Mouse (Mus musculus) ovary, postnatal 36 days (tissue): ENCODE measurements around the gene Twsg1.
"Not testable (repeated sequence)": the region's sequence is repeated elsewhere in the genome, so short reads cannot be mapped to it uniquely, and the experiment has no call there.

Experiments
- DNase-seq: peaks from one replicate; pipeline ENCODE4 v3.0.0; 2022; ENCODE audit warnings: low spot score, mixed read lengths

The Twsg1 gene

DNA sequence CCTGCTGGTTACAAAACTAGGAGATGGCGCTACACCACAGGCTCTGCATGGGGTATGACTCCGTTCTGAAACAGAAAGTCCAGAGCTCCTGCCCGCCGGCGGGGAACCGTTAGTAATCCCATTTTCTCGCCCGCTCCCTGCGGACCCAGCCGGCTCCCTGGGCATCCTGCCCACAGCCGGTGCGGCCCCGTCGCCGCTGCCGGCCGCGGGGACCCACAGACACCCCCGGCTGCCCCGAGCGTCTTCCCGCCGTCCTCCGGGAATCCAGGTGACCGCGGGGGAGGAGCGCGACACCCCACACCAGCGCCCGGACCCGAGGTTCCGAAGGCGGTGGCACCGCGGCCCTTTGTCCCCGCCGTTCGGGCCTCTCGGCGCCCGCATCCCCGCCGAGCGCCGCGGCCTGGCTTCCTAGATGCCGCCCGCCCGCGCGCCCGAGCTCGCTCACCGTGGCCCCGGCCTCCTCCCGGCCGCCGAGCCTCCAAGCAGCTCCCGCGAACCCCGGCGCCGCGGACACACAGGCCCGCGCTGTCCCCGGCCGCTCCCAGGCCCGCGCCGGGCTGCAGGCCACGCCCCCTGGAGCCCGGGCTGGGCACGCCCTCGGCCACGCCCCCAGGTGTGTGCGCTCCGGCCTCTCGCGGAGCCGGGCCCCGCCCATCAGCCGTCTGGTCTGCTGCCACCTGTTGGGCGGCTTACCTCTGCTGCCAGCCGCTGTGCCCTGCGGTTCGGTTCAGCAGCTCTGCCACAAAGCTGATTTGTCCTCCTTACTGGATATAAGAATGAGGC, at the start of gene Twsg1:
Gene Twsg1, minus strand, starts transcription at position 605 of the 783 bp plus-strand sequence.
- peak; percentile 98 for DNase-seq

DNA sequence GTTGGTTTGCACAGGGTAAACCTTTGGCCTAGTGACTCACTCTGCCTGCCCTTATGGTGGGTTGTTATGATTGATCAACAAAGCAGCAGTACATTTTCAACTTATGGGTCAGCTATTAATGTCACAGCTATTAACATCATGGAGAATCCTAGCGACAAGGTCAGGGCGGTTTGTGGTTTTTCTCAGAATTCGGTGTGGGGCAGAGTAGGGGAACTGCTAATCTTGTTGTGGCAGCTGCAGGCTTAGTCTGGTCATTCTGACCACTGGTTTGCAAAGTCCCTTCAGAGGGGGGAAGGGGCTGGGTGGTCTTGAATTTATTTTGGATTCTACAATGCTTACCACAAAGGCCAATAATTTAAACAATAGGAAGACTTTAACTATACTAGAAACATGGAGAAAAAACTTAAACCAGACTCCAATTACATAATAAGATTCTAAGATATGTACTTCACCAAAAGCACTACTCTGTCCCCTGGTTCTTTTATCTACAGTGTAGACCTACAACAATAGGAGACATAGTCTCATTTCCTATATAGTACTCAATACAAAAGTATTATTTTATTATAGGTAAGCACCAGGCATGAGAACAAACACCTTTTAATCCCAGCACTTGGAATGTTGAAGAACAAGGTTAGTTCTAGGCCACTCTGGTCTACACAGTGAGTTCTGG, 37.3 kb upstream of the Twsg1 start:
- no peak for DNase-seq

DNA sequence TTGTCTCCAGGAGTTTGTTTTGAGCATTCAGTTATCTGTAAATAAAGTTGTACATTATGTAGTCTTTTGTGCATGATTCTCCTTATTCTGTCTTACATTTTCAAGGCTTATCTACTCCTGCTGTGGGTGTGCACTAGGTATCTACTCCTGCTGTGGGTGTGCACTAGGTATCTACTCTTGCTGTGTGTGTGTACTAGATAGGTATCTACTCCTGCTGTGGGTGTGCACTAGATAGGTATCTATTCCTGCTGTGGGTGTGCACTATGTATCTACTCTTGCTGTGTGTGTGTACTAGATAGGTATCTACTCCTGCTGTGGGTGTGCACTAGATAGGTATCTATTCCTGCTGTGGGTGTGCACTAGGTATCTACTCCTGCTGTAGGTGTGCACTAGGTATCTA, 25.7 kb upstream of the Twsg1 start:
- DNase-seq, result not testable (repeated sequence)

DNA sequence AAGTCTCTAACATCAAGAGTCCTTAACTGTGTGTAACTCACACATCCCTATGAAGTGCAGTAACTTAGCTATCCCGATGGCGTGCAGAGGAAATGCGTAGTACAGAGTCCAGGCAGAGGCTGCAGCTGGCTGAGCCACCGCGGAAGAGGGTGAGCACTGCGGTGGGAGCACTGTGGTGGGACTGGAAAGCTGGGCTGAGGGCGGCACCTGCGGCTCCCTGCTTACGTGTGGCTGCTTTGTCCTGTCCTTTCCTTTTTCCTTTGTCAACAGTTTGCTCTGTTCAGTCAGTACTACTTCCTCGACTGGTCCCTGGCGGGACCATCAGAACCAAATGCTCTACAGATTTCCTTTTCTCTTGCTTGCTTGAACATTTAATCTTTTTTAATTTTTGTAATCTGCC, 16.7 kb upstream of the Twsg1 start:
- DNase-seq, result no peak

DNA sequence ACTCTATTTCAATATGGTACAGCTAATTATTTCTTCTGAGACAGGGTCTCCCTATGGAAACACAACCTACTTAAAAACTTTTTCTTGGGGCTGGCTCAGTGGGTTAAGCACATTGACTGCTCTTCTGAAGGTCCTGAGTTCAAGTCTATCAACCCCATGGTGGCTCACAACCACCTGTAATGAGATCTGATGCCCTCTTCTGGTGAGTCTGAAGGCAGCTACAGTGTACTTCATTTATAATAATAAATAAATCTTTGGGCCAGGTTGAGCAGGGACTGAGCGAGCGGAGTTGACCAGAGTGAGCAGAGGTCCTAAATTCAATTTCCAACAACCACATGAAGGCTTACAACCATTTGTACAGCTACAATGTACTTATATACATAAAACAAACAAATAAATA, 11.2 kb upstream of the Twsg1 start:
- no peak for DNase-seq

DNA sequence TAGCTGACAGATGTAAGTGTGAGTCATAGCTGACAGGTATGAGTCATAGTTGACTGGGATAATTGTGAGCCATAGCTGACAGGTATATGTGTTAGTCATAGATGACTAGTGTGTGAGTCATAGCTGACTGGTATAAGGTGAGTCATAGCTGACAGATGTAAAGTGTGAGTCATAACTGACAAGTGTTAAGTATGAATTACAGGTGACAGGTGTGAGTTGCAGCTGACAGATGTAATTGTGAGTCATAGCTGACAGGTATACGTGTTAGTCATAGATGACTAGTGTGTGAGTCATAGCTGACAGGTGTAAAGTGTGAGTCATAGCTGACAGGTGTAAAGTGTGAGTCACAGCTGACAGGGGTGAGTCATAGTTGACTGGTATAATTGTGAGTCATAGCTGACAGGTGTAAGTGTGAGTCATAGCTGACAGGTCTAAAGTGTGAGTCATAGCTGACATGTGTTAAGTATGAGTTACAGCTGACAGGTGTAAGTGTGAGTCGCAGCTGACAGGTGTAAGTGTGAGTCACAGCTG, 10.6 kb upstream of the Twsg1 start:
- DNase-seq, result no peak

DNA sequence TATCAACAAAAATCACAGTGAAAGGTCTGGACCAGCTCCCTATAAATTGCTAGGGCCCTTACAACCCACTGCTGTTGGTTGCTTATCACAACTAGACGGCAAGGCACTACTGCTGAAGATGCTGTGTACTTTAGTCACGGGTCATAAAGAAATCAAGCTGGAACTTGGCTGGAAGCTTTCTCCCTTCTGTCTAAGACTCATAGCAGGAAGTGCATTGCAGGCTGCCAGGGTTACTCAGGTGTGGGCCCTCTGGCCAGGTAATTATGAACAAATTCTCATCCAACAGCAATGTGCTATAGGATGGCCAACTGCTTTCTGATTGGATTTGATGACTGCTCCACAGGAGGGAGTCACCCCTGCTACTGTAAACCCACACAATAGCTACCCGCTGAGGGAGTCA, 8.0 kb upstream of the Twsg1 start:
- DNase-seq, result no peak

DNA sequence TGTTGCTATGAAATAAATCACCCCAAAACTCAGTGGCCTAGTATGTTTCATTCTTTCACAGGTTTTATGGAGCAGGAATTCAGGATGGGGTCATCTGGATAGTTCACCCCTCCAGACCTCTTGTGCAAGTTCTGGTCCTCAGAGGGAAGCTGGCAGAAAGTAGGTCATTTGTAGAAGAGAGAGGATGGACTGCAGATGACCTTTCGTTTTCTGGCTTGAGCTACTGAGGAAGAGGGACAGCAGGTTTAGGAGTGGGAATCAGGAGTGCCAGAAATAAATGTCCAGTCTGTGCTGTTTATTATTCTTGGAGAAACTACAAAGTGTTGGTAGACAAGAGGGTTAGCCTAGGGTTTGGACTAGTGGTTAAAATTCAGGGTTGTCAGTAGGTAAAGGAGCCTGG, 7.3 kb upstream of the Twsg1 start:
- DNase-seq, result no peak

DNA sequence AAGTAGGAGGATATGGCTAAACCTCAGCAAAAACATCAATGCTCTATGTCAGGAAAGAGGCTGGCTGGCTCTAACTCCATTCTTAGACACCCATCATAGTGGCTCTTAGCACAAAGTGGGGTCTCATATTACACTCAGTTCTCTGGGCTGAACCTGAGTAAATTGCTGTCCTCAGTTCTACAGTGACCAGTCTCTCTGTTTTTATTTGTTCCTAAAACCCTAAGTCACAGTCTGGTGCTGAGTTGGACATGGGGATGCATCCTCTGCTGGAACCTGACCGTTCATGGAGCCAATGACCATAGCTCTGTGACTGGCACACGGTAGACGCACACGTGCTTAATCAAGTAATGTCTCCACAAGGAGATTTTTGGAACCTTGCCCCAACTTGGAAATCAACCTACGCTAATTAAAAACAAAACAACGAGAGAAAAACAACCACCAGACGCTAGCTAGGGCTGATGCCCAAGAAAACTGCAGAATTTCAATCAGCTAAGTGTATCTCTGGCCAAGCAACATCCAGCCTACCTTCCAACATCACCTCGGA, 6.8 kb upstream of the Twsg1 start:
- no peak for DNase-seq

DNA sequence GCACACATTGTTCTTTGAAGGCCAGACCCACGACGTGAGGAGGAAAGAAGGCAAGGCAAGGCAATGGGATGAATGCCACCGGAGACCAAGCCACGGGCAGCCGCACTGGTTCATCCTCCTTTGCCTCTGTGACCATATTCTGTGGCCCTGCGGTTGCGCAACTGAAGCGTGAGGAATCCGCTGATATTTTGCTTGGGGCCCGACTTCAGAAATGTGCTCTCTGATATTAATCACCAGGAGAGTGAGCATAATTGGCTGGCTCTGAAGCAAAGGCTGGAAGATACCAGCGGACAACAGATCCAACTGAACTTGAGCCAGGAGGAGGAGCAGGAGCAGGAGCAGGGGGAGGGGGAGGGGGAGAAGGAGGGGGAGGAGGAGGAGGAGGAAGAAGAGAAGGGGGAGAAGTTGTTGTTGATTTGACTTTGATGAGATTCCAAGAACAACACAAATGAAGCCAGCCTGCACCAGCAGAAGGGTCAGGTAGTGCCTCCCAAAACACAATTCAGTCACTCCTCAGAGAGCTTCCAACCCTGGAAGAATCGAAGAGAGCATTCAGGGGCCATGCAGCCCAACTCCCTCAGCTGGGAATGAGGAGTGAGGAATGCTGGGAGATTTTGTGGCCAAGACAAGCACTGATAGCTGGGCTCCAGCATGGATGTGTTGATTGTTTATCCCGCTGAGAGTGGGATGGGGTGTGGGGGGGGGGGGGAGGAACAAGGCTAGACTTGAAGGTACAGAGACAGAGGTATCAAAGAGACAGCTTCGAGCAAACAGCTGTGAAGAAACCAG, 6.2 kb upstream of the Twsg1 start:
- DNase-seq, result peak; percentile 60

DNA sequence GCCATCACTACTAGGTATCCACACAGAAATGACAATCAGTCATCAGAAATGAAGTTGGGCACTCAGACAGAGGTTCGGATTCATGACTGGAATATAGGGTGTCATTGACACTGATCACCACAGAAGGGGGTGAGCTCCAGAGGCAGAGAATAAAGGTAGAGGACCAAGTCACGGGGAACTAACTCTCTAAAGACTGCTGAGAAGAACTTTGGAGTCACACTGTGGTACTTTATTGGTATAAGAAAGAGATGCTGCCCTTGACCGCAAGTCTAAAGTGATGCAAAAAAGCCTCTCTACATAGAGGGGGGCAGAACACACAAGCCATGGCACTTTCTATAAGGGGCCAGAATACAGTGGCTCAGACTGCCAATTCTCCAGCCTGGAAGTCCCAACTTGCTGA, 5.1 kb upstream of the Twsg1 start:
- DNase-seq, result no peak

DNA sequence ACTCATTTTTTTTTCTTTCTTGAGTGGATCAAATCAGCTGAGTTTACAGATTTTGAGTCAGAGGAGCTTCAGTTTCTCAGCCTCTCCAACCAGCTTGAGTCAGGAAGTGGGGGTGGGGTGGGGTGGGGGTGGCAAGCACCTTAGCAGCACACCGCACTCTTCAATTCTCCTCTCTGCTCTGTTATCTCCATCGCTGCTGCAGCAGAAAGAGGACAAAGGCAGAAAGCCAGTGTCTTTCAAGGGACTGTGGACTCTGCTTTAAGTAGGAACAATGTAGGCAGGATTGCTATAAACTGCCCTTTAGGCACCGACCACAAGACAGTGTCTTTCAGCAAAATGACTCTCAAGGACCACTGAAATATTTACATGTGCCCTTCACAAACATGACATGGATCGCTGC, 2.9 kb upstream of the Twsg1 start:
- no peak for DNase-seq

DNA sequence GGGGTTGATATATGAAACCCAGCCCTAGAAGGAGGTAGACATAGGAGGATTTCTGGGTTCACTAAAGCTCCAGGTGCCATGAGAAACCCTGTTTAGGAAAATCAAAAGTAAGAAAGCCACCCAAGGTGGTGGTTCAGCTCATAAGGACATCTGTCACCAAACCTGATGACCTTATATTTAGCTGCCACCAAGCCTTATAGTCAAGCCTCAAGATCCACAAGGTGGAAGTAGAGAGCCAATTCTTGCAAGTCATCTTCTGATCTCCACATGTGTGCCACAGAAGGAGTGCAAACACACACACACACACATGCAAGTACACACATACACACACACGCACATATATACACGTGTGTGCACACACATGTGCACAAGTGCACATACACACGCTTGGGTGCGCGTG, 1.1 kb upstream of the Twsg1 start:
- DNase-seq, result no peak

DNA sequence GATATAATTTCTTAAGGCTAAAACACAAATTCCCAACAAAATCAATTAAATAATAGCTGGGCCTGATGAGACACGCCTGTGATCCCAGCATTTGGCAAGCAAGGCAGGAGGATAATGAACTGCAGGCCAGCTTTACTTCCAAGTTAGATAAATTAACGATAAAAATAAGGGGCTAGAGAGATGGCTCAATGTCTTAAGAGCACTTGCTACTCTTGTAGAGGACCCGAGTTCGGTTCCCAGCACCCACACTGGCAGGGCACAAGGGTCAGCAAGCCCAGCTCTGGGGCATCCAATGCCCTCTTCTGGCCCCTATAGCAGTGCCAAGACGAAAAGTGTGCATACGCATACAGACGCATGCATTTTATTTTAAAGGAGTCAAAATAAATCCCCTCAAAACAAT, 843 bp downstream of the Twsg1 start:
- DNase-seq, result no peak

DNA sequence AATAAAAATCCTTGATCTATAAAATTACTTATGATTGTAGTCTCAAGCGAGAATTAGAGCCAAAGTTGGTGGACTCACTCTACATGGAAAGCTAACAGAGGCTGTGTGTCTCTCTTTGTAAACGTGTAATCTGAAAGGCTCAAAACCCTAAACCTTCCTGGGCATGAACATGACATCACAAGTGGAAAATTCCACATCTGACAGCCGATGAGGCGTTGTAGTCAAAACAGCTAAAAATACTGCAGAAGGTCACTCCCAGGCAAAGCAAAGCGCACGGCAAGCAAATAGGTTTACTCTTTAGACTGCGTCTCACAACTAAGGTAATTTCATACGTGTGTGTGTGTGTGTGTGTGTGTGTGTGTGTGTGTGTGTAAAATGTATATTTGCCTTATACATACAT, 3.7 kb downstream of the Twsg1 start:
- DNase-seq, result no peak

DNA sequence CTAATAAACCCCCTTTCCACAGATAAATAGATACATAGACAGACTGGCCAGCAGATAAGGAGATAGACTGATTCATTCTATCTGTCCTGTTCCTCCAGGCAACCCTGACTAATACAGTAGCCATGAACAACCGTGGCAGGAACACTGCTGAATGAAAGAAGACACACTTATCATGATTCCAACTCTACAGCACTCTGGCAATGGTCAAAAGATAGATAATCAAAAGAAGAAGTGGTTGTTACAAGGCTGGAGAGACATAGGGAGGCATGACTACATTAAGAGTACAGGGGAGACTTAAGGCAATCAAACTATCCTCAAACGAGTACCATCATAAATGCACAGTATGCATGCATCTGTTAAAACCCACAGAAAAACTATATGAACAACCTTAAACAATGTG, 5.6 kb downstream of the Twsg1 start:
- DNase-seq, result no peak

DNA sequence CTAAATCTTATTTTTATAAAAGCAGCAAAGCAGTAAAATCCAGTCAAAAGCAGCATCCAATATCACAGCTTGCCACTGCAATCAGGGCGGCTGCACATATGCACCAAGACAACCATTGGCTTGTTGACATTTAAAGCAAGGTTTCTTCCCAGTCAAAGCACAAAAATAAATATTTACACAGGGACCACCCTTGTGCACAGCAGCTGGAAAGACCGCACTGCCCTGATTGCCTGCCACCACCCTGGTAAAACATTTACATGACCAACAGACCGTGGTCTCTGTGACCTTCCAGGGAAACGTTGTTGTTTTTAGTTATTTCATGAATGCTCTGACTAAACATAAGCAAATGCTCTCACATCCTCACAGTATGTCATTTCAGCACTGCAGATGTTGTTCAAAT, 8.6 kb downstream of the Twsg1 start:
- DNase-seq, result no peak

DNA sequence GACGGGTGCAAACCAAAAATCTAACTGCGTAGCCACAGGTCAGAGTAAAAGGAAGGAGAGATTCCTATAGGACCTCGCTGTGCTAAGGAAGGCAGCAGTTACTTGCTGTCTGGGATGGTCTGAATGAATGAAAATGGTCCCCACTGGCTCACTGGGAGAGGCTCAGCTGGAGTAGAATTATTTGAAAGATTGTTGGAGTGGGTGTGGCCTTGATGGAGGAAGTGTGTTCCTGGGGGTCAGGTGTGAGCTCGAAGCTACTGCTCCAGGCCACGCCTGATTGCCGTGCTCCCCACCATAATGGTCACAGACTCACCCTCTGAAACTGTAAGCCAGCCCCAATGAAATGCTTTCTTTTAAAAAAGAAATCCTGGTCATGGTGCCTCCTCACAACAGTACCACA, 9.8 kb downstream of the Twsg1 start:
- DNase-seq, result no peak

DNA sequence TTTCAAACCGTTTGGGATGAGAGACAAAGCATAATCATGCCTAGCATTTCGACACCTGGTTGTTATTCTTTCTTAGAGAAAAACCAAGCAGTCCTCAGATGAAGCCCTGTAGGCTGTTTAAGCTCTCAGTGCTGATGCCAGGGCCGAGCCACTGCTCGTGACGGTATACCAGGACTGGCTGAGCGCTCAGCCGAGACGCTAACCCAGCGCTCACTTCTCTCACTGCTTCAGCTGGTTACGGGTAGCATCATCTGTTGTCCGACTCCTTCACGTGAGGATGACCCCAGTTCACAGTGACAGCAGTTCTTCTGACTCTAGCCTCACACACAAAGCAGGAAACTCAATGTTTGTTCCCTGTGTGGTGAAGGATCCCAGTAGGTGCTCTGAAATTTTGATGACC, 10.8 kb downstream of the Twsg1 start:
- no peak for DNase-seq

DNA sequence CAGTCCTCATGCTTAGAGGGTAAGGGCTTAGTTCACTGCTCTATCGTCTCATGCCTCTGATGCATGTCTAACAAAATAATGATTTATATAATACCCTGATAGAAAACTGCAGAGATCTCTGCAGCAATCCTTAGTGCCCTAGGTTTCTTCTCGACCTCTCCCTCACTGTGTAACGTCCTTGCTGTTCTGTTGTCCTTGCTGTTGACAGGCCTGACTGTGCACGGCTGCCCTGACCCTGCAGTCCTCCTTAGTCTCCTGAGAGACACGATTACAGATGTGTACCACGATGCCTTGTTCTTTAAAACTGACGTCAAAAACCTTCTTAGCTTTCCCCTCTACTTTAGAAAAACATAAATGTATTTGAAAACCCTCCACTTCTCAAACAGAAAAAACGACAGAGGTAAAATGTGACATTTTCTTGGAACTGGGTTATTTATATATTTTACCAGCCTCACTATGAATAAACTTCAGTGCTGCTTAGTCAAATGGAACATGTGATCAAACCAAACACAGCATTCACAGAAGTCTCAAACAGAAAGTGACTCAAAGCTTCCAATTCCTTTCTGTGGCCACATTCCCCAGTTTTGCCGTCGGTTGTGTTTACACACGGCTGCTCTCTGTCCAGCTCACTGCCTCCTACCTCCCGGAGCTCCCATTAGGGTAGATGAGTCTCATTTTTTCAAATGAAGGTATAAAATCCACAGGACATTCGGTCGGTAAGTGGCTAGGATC, 11.4 kb downstream of the Twsg1 start:
- DNase-seq, result no peak

DNA sequence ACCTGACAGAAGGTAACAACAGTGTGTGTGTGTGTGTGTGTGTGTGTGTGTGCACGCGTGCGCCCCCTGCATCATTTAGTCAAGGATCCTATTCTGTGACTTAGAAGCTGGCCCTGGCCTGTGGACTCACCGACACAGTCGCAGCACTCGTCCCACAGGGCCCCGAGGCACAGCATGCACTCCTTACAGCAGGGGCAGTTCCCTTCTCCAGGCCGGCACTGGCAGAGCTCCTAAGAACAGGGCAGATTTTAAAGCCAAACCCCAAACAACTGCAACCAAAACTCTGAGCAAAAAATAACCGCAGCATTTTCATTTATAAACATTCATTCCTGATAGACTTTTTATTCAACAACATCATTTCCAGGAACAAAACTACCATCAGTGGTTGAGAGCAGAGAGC, 13.4 kb downstream of the Twsg1 start:
- DNase-seq, result no peak

DNA sequence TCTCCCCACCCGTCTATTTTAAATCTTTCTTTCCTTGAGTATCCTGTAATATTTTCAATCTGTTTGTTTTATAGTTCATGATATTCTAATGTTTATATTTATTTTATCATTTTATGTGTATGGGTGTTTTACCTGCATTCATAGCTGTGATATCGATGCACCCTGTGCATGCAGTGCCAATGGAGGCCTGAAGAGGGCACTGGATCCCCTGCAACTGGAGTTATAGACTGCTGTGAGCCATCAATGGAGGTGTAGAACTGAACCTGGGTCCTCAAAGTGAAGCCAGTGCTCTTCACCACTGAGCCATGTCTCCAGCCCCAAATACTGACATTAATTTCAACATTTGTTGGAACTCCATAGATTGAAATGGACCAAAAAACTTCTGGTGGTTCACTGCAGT, 17.3 kb downstream of the Twsg1 start:
- no peak for DNase-seq
